Mouse (Mus musculus): ENCODE measurements at regions not wholly inside any gene's neighbourhood (a gene's known extent, or its start where the extent isn't known, plus 50 kb on each side); places are given as distances from the start of the nearest gene placed in this dataset.

DNA sequence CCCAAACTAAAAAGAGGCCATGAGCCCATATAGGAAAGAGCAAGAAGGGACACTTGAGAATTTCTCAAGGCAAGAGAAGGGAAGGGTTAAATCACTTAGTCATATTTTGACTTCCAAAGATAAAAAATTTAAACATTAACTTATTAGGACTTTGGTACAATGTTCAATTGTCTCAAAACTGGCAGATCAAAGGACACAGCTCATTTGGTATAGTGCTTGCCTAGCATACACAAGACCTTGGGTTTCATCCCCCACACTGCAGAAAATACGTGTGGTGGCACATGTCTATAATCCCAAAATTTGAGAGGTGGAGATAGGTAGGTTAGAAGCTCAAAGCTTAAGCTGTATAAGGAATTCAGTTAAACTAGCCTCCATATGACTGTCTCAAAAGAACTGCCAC, 658.4 kb upstream of the Pfkp start:
- no peak for DNase-seq (ENCODE audit: low spot score)

DNA sequence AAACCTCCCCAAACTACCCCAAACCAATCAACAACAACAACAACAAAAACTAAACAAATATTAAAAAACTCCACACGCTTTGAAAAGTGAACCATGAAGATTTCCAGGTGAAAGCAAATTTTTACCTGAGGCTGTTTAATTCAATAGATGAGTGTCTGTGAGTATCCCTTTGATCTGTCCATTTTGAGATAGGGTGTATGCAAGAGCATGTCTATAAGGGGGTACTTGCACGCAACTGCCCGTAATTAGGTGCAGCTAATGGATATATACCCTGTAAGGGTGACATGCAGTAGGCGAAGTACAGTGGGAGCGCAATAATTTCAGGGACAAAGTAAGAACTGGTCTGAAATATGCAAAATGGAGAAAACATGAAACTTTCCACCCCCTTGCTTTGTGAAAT, 658.8 kb upstream of the Pfkp start:
- no peak for DNase-seq (ENCODE audit: low spot score)

DNA sequence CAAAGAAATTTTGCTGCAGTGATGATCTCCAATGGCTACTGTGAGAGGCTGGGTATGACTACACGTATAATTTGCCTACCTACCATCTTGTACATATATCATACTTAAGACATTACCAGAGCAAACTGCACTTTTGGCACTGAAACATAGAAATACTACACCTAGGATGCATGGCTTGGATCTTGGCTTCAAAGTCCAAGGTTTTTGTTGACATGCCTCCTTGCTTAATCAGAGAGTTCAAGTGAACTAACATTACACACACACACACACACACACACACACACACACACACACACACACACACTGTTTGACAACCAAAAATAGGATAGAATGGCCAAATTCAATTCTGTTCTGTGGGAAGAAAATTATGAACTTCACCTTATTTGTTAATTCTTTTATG, 664.9 kb upstream of the Pfkp start:
- DNase-seq (ENCODE audit: low spot score) = no peak

DNA sequence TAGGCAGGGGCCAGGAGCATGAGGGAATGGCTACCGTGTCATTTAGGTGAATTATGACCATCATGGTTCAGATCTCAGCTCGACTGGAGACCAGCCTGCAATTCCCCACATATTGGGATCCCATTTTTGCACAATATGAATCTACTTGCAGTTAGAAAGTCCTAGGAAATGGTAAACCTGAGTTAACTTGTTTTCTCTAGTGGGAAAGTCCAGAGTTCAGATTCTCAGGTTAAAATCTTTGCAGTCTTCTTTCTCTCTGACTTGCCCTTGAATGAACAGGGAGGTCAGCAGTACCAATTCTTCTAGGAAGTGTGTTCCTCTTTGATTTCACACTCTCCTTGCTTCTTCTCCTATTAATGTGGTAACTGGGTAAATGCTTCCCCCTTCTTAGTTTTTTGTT, 681.6 kb upstream of the Pfkp start:
- DNase-seq (ENCODE audit: low spot score) = no peak

DNA sequence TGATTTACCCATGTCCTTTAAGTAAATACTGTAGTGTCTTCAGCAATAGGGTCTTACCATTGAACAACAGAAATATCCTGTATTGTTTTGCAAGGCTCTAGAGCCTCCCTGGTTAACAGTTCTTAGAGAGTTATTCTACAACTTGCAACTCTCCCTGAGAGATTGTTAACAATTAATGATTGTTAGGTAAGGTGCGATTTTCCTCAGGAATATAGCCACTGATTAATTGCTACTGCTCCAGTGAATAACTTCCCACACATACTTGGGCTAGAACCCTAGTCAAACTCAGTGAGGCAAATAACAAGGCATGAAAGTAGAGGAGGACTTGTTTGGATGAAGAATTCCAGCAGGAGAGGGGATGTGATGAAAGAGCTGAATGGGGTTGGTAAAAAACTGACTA, 697.2 kb upstream of the Pfkp start:
- DNase-seq (ENCODE audit: low spot score) = no peak

DNA sequence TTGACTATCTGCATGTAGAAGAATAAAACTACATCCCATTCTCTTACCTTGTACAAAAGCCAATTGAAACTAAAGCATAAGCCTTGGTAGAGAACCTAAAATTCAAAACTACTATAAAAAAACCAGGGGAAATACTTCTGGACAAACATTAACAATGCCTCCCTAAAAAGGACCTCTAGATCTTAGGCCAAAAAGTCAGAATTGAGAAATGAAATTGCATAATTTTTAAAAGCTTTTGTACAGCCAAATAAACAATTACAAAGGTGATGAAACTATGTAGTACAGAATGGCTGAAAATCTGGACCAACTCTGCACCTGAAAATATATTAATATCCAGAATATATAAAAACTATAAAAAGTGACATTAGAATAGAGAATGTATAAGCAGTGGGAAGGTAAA, 699.9 kb upstream of the Pfkp start:
- DNase-seq (ENCODE audit: low spot score) = no peak

DNA sequence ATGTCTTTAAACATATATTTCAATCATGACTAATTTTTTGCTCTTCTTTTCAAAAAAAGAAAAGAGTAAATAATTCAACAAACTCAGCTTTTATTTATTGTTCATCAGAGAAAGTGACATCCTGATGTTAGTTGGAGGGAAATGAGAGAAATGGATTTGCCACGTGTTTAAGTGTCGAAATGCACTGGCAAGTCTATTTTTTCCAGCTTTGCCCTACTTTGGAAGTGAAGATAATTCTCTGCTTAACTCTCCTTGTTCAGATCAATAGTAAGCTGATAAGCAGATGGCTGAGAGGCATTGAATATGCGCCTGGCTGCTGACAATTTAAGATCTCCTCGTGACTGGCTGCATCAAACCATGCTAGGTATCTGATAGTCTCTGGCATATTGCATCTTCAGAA, 704.4 kb upstream of the Pfkp start:
- no peak for DNase-seq (ENCODE audit: low spot score)

DNA sequence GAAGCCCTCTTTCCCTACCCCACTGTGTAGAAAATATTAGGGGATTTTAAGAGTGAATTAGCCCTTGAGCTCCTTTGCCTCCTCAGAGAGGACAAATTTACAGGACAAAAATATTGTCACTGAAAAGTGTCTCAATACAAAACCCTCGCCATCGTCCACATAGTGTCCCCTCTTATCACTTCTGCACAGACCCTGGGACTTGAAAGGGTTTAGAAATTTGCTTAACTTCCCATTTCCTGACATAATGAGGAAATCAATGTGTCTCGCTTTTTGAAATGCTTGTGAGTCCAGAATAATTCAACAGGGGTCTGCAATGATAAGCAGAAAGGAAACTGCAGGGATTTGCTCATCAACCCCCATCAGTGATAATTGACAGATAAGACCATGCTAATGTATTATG, 708.5 kb upstream of the Pfkp start:
- DNase-seq (ENCODE audit: low spot score) = no peak

DNA sequence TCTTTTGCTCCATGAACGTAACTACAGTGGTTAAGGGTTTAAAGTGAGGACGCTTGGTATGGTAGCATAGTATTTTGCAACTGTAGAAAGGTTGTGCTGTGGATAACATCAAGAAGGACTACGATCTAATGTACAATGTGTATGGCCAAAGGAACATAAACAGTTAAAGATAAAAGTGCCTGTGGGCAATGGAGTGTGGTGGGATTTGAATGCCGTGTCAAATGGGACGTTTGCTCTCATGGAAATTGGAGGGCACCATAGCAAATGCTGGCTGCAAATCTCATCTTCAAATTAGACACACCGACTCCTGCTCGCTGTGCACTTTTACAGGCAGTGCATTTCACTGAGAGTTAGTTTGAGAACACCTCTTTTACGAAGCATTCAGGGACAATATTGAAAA, 725.0 kb upstream of the Pfkp start:
- peak; percentile 39 for DNase-seq (ENCODE audit: low spot score)

DNA sequence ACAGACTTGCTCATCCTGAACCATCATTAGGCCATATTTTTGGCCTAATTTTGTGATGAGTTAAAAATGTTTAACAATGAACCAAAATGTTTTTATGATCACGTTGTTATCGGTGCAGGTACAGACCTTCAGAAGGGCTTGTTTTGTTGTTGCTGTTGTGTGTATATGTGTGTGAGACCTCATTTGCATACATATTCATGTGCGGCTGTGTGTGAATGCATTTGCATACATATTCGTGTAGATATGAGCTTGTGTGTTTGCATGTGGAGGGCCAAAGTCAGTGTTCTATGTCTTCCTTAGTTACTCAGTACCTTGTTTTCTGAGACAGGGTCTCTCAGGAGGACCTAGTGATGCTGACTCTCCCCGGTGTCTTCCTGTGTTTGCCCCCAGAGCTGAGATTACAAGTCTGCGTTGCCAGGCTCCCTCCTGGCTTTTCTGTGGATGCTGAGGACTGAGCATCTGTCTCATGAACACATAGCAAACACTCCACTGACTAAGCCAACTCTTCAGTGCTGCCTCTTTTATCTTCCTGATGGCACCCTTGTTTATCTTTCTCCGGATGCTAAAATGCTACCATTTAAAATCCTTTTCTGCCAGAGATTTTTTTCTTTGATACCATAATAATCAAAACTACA, 726.5 kb upstream of the Pfkp start:
- no peak for DNase-seq (ENCODE audit: low spot score)

DNA sequence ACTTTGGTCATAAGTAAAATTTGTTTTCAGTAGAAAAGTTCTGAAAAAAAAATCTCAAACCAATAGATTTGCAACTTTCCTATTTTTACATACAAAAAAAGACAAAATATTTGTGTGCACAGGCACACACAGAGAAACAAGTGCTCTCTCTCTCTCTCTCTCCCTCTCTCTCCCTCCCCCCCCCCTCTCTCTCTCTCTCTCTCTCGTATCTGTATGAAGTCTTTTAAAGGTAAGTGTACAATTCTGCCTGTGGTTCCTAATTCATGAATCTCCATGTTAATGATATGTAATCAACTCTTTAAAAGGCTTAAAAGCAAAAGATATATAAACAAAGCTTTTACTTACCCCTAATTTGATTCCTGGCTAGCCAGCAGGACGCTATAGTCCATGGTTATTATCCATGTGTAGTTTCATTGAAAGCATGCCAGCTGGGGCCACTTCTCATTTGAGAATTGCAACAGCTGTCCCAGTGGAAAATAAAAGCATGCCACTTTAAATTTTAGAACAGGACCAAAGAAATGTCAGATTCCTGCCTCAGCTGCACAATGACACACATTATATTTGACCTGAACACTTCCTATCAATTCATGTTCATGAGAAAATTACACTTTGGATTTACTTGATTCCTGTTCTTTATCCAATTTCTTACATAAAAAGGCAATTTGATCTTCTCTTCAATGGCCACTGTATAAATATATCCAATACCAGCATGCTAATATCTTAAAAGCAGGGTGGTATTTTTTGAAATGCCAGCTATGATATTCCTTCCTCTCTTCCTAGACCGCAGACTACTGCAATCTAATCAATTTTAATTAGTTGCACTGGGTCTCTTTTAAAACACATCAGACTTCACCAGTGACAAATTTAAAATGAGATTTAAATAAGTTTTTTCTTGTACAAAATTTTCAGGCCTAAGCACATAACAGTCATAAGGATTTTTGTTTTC, 766.0 kb upstream of the Pfkp start:
- DNase-seq (ENCODE audit: low spot score) = peak; percentile 21

DNA sequence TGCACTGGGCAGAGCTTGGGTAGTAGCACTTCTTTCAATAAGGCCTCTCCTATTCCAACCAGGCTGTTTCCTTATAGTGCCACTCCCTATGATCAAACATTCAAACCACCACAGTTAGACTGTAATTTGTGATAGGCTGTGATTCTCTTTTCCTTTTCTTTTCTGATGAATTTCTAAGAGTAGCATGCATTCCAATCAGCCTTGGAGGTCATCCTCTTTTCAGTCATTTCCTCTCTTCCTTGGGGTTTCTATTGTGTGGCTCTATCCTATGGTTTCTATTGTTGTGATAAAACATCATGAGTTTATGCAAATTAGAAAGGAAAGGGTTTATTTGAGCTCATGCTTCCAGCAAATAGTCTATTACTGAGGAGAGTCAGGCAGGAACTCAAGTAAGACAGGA, 774.9 kb upstream of the Adarb2 start:
- no peak for DNase-seq (ENCODE audit: low spot score)

DNA sequence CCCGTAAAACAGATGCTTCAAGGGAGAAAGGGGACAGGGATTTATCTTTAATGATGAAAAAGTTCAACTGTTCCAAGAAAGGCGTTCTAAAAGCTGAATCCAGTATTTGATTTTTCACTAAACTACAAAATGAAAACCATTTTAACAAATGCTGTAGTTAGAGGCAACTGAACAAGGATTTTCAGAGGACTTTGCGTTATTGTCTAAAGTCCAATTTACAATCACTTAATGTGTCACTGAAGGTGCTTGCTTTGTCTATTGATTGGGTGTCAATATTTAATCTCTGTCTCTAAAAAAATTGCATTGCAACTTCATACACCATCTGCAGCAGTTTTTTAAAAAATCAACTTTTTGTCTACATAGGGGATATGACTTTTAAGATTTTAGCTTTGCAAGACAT, 773.4 kb upstream of the Adarb2 start:
- DNase-seq (ENCODE audit: low spot score) = no peak

DNA sequence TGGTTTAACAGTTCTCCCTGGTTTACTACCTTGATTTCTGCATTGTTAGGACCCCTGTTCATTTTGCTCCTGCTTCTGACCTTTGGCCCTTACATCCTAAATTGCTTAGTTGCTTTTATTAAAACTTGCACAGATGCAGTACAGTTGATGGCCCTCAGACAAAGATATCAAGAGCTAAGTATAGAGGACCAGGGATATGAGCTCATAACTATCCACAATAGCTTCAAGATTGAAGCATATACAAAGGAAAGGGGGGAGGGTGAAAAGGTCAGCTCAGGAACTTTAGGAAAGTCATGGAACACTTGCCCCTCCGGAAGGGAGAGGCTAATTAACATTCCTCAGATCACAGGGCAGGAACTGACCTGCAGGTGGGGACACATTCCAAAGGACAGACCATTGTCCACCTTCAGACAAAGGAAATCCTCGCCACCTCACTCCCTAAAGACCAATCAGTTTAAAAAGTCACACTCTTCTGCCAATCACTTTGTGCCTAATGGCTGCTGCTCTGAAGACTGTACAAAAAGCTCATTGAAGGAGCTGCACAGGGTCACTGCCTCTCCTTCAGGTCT, 751.1 kb upstream of the Adarb2 start:
- DNase-seq (ENCODE audit: low spot score) = peak; percentile 15

DNA sequence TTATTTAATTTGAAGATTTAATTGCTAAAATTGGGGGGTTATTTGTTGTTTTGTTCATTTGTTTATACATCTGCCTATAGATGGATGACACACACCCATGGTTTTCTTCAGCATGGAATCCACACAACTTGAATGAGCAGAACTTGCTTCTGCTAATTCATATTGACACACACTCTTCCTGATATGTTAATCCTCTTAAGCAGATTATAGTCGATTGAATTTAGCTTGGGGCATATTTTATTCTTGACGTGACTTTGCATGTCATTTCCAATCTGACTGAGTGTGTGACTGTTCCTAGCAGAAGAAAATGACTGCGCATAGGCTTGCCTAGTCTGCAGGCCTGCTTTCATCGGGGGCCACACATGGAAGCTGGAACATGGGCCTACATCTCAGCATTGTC, 727.0 kb upstream of the Adarb2 start:
- no peak for DNase-seq (ENCODE audit: low spot score)

DNA sequence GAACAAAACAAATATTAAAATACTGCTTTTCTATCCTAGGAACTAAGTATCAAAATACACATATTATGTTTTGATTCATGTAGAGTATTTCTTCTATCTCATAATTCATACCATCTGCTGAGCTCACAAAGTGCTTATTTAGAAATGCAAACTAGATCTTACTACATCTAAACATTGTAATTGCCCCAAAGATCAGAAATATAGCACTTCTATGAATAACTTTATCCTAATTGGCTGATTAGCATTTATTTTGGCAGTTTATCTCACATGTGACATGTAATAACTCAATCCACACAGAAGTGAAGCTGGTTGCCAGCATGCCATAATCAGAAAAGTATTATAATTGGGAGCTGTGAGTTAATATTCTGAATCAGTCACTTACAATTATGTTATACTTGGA, 684.6 kb upstream of the Adarb2 start:
- DNase-seq (ENCODE audit: low spot score) = no peak

DNA sequence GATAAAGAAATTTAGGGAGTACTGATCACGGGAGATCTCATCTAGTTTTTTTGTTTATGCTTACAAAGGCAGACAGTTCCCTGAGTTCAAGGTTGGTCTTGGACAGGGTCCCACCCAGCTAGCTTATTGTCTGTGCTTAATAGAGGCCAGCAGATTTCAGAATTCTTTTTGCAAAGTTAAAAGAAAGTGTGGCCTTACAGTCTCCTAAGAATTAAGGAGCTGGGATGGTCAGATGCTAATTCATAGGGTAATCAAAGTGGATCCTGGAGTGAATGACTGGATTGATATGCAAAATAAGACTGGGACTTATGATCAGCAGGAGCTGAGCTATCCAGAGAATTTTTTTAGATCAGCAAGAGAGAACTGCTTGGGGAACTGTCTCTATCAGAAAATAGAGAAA, 678.2 kb upstream of the Adarb2 start:
- no peak for DNase-seq (ENCODE audit: low spot score)

DNA sequence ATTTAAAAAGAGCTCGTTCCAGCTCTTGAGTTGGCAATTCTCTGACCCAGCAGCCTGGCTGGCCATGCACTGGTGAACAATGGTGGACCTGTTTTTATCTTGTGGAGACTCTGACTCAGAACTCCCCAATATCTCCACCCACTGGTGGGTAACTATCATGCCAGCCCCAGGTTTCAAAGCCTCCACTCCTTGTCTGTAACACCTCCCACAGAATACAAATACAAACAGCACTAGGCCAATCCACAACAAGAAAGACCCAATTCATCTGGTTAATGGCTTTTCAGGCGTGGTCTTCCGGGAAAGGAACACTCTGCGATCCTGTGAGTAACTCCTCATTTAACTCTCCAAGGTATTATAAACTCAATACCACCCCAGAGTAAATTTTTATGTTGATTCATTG, 663.8 kb upstream of the Adarb2 start:
- no peak for DNase-seq (ENCODE audit: low spot score)

DNA sequence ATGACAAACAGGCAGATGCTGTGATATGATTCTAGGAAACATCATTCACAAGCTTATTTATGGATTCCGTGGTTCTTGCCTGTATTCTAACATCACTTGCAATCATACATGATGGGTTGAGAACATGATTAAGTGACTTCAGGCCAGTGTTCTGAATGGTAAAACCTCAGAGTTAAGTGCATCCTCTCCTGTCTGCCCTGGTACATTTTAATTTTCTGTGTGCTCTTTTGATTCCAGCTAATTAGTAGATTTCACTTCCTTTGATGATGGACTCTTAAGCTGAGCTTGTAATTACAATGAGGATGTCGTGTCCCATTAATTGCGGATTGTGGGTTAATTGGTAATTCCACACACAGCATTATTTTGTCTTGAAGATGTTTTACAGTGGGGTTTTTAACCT, 618.6 kb upstream of the Adarb2 start:
- DNase-seq (ENCODE audit: low spot score) = no peak

Measured in embryo, embryonic 10.5 days (tissue).